Mouse (Mus musculus): ENCODE results near the gene Ddrgk1.
"Not testable (repeated sequence)": the region's sequence is repeated elsewhere in the genome, so short reads cannot be mapped to it uniquely, and the experiment has no call there.

The Ddrgk1 gene

DNA sequence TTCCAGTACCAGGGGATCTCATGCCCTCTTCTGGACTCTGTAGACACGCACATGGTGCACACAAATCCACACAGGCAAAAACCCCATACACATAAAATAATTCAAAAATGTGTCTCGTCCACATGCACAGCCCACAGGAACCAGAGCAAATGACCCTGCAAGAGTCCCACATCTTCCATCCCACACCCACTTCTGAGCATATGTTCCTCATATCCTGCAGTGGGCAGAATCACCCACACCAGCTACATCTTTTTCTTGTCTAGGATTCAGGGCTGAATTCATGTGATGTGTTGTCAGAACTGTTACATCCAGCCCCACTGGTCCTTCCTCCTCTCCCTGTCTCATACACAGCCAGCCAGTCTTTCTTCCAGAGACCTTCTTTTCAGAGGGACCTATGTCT, 11.2 kb downstream of the Ddrgk1 start:
- DNase-seq = no peak

DNA sequence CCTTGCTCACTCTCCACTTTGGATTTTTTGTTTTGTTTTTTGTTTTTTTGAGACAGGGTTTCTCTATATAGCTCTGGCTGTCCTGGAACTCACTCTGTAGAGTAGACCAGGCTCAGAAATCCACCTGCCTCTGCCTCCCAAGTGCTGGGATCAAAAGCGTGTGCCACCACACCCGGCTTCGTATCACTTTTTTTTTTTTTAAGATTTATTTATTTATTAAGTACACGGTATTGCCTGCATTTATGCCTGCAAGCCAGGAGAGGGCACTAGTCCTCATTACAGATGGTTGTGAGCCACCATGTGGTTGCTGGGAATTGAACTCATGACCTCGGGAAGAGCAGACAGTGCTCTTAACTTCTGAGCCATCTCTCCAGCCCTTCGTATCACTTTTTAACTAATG, 15.4 kb downstream of the Ddrgk1 start:
- not testable (repeated sequence) for DNase-seq

DNA sequence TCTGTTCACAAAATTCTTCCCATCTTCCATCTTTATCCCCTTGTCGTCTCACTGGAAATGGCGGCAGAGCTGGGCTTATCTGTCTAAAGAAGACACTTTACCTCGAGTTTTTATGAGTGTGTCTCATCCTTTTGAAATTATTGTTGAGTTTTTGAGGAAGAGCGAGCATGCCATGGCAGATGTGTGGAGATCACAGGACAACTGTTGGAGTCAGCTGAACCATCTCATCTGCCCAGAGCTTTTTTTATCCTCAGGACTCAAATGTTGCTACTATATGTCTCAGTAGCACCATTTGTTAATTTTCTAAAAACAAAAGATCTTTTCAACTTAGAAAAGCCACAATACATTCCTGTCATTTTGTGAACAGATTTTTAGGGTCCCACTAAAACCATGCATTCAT, 19.3 kb downstream of the Ddrgk1 start:
- no peak for DNase-seq

DNA sequence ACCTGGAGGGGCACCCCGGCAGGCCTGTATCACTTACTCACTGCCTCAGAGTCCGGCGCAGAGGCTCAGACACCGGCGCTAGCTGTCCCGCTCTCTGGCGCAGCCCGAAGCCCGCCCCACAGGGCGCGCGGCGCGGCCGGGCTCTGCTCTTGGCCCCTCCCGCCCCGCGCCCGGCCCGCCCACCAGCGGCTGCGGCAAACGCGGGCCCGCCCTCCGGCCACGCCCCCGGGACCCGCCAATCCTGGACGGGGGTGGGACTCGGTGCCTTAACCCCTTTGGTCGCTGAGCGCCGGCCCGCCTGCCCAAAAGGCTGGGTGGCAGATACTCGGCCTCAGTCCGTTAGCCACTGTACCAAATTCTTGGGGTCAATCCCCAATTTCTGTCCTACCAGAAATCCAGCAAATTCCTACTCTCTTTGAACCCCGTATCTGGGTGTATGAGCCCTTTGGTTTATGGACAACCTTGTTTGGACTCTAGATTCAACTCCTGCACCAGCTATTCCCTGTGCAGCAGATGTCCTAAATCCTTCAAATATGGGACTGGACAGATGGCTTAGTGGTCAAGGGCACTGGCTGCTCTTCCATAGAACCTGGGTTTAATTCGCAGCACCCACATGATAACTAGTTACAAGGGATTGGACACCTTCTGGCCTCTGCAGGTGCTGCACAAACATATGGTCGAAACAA, 21.6 kb downstream of the Ddrgk1 start, which contains the start of gene Lzts3:
TSS of gene Lzts3 (minus strand) at position 120 of the 686 bp plus-strand sequence.
- peak; percentile 87 to 94 for DNase-seq

DNA sequence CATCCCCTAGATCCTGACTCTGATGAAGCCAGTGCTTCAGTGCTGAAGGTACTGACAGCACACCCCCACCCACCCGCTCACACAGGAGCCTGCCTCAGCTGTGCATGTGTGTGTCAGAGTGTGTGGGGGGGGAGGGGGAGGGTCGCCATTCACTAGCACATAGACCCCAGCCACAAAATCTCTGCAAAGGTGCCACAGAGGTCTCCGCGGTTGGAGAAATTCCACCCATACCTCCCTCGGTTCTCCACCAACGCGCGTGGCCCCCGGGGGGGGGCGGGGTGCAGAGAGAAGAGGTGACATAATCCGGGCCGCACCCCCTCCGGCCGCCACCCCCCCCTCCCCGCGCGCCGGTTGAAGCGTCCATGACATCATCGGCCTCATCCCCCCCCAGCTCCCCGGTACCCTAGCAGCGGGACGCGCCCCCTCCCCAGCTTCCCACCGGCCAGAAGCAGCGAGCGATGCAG, 22.2 kb downstream of the Ddrgk1 start:
- DNase-seq = no peak

DNA sequence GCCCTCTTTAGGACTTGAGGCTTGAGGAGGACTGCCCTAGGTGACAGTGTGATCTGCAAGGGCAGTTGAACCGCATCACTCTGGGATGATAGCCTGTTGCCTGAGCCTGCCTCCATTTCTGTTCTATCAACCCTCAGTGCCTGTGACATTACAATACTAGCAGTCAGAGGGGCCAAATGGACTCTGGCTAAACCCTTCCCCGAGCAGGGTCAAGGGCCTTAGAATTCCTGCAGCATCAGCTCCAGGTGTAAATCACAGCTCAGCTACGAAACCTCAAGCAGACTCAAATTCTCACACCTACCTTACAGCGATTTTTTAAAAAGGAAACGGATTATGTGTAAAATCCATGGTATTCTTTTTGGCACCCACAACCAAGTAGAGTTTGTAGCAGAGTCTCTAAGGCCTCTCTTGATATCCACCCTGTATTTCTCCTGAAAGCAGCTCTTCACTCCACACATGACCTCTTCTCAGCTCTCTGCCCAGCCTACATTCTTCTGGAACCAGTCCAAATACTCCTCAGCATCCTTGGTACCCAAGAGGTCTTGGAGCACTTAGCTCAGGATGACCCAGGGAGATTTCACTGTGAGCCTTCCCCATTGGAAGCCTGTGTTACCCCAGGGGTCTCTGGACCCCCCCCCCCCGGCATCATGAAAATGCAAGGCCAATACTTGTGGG, 23.0 kb downstream of the Ddrgk1 start:
- DNase-seq = no peak

DNA sequence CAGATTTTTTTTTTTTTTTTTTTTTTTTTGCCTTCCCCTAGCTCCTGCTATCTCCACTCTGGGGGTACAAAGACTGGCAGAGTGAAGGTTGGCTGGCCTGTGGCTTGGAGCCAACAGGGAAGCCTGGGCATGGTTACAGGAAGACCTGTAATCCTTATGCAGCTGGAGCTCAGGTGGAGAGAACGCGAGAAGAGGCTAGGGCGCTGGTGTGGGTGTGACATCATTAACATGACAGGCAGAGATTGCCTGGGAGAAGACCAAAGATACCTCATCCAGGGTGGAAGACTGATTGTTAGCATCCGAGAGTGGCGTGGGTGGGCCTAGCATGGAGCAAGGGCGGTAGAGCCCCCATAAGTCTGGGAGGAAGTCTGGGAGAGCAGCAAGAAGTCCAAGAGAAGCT, 25.2 kb downstream of the Ddrgk1 start:
- no peak for DNase-seq

DNA sequence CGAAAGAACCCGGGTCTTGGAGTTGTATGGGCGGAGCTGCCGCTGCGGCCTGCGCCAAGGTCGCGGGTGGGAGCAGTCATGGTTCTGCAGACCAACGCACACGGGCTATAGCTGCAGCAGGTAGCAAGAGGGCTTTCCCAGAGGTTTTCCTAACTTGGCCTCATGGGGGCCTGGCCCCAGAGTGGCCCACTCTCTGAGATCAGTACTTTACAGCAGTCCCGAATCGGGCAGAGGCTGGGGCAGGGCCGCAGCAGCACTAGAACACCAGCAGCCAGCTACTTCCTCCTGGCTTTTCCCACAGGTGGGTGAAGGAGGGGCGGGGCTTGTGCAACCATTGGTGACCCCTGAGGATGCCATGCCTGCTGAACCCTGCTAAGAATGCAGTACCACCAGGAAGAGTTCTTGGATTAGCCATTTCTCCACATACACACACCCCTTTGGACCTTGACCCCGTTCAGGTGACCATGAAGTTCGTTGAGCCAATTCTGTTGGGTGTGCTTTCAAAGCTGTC, 26.3 kb downstream of the Ddrgk1 start:
- no peak for DNase-seq

DNA sequence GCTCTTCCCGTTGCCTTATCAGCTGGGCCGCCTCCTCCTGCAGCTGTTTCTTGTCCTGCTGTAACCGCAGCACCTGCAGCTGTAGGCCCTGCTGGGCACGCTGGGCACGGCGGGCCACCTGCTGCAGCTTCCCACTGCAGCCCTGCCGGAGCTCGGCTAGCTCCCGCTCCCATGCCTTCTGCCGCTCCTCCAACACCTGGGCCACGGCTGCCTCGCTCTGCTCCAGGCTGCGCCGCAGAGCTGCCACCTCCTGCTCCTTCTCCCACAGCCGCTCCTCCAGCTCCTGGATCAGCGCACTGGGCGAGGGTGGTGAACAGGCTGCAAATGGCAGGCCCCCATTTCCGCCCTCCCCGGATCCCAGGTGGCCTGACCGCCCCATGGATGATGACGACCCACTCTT, 28.6 kb downstream of the Ddrgk1 start:
- no peak for DNase-seq

DNA sequence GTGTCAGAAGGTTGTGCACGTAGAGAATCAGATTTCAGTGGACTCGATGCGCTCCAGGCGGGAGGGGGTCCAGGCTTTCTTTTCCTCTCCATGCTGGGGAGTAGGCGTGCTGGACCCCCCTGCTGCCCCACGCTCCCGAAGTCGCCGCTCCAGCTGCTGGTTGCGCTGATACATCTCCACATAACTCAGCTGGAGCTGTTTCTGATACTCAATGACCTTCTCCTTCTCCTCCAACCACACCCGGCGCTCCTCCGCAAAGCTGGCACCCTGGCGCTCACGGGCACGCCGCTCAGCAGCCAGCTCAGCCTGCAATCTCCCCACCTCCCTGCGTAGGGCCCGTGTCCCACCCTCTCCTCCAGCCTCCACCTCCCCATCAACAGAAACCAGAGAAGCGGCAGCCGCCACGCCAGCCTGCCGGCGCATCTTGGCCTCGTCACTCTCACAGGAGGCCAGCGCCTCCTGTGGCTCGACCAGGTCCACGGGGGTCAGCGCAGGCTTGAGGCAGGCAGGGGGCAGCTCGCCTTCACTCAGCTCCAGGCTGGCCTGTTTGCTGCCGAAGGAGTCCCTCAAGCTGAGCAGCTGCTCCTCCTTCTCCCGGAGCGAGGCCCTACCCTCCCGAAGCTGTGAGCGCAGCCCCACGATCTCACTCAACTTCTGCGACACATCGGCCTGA, 29.6 kb downstream of the Ddrgk1 start:
- peak in 1 of 2 experiments; percentile 25 for DNase-seq

DNA sequence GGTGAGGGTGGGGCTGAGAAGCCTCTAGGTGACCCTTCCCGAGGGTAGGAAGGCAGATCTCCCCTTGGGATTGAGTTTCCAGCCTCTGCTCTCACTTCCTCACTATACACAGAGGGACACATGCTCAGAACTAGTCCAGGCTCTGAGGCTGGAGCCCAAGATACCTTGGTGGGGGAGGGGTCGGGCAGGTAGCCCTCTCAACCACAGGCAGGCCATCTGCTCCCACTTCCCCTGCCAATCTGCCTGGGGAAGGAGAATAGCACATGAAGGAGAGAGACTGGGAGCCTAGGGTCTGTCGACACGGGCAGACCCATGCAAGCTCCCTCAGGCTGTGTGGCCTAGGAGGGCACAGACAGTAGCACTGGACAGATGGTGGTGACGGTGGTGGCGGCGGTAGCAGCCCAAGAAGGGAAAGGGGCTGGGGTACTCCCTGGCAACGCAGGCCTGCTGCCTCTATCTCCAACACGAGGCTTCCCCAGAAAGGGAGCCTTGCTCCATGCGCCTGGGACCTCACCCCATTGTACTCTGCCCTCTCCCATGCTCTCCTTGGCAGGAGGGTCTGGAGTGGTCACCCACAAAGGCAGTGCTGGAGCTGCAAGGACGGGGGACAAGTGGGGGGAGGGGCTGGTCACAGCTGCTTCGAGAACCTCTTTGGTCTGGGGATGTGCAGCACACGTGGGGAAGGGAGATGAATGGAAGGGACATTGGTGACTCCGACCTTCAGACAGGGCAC, 30.3 kb downstream of the Ddrgk1 start:
- DNase-seq = no peak

DNA sequence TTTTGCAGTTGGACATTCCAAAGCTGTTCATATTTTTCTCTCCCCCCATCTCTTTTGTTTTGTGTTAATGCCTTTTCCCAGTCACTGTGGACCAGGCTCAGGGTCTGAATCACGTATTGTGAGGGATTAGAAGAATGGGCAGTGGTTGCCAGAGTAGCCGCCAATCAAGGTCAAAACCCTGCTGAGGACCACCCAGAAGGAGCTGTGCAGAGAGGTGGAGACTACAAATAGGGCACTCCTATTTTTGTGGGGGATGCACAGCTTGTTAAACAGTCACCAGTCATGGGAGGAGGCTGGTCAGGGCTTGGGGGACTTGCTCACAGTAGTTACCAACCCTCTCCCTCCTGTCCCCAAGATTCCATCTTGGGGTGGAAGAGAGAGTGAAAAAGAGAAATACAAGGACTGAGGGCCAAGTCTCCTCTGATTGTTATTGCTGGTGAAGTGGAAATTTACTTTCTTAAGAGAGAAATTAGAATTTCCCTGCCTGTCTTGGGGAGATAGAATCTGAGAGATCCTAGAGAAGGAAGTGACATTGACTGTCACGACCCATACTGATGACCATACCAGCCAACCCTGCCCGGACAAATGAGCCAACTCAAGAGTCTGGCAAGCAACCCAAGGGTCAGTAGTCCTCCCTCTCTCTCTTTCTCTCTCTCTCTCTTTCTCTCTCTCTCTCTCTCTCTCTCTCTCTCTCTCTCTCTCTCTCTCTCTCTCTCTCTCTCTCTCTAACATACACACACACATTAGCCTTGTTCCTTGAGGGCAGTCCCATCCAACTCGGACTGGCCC, 31.4 kb downstream of the Ddrgk1 start:
- no peak for DNase-seq

DNA sequence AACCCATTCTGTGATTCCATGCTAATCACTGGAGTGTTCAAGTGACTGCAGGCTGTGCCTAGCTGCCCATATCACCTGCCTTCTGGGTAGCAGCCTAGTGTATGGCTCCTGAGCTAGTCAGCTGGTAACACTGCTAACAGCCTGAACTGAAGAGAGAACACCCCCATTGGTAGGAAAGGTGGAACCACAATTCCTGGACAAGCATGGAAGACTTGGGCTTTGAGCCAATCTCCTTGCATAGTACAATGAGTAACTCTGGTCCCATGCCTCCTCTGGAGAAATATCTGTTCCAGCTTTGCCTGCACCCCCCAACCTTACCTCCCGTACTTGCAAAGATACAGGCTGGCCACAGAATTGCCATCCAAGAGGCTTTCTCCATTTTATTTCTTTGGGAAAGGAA, 32.0 kb downstream of the Ddrgk1 start:
- no peak for DNase-seq

DNA sequence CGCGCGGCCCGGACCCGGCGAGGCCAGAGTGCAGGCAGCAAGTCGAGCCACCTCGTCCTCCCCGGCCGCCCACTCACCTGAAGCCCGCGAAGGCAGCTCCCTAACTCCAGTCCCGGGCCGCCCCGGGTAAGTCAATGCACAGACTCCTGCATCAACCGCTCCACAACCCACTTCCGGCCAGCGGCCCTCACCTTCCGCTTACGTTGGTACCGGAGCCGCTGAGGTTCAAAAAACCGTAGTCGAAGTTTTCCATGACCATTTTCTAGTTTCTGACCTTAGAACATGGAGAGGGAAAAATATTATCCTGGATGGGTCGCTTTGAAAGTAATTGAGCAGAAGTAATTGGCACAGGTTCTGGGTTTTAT, 34.6 kb downstream of the Ddrgk1 start, which contains the start of the genes Fastkd5 and Ubox5:
TSS of gene Fastkd5 (minus strand) at position 189 of the 365 bp plus-strand sequence.
TSS of gene Ubox5 (minus strand) at position 200 of the 365 bp plus-strand sequence.
- peak; percentile 70 to 88 for DNase-seq

DNA sequence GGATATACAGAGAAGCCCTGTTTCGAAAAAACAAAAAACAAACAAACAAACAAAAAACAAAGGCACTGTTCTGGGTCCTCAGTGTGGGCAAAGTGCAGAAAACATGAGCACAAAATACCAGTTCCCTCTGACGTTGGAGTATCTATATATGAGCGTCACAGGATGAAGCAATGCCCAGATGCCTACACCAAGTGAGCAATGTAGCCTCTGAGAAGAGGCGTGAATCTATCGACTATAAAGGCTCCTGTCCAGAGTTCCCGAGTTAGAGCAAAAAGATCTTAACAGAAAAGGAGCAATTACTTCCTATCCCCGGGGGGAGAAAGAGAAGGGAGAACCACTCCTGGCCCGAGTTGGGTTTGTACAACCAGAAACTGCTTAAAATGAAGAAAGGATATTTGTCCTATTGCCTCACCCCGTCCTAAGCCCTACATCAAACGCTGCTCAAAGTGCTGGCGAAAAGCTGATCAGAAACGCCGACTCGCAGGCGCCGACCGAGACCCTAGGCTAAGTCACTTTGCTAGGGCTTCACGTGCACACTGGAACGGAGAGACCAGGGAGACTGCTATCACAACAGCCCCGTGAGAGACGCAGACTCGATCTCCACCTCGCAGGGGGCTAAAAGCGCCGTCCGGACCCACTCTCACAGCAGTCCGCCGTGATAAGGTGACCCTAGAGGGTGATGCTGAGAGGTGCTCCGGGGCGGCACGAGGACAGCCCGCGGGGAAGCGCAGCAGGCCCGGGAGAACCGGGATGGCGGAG, 35.2 kb downstream of the Ddrgk1 start:
- DNase-seq = no peak

DNA sequence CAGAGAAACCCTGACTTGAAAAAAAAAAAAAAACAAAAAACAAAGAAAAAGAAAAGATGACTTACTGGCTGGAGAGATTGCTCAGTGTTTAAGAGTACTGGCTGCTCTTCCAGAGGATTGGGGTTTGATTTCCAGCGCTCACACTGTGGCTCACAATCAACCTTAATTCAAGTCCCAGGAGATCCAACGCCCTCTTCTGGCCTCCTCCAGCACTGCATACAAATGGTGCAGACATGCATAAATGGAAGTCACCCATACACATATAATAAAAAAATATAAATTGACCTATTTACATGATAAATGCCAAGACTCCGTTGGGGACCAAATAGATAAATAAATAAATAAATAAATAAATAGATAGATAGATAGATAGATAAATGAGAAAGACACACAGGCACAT, 36.0 kb downstream of the Ddrgk1 start:
- no peak for DNase-seq

DNA sequence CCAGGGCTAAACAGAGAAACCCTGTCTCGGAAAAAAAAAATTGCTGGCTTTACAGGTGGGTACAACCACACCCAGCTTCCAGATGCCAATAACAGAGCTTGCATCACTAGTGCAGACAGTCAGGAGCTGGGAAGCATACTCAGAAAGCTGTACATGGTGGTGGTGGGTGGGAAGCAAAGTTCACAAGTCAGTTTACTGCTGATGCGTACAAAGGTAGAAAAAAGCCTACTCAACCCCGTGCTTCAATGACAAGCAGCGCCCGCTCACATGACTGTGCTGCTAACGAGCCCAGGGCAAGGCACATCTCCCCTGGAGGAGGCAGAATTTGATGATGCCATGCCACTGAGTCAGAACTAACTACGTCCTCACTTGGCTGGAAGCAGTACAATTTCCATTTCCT, 45.5 kb downstream of the Ddrgk1 start:
- no peak for DNase-seq

DNA sequence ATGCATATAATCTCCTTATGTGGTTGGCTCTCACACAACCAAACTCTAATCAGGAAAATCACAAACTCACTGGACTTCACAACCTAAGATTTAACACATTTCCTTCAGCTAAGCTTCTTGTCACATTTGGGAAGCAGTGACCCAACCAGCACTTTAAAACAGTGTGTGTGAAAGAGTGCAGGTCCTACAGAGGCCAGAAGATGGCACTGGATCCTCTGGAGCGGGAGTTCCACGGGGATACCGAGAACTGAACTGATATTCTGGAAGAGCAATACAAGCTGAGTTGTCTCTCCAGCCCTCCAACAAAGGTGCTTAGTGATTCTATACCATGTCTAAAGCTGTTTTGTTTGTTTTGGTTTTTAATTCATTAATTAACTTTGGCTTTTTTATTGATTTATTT, 51.4 kb downstream of the Ddrgk1 start:
- DNase-seq = no peak

Data from spleen, adult 18-20 months (tissue).